Mouse (Mus musculus) intestine, embryonic 16.5 days (tissue): Measurements from ENCODE around the gene Cyp2ab1. TPM values are rescaled to one million over a fixed set of nuclear protein-coding genes. Genes with fewer than 3 reads are reported as not detected.

Experiments used
- ATAC-seq: fragments of 200-750 bp; cut with Nextera tagmentation; 2 replicates; pipeline ENCODE4 v1.8.0; 2017; ENCODE audit warnings: moderate TSS enrichment, moderate library complexity
- H3K27ac ChIP-seq: fragments of 300-500 bp; sonication (generic); 2 replicates; pipeline ENCODE4 v1.5.1; 2014; ENCODE audit warnings: mild to moderate bottlenecking, low read length
- H3K27me3 ChIP-seq: fragments of 300-500 bp; sonication (generic); replicated peaks from 2 replicates; pipeline ENCODE4 v1.6.1; 2014; ENCODE audit warnings: low read length, control low read depth, mixed read lengths; ENCODE audit not compliant: control insufficient read depth, insufficient read depth
- H3K36me3 ChIP-seq: fragments of 300-500 bp; sonication (generic); 2 replicates; pipeline ENCODE4 v1.6.1; 2014; ENCODE audit warnings: low read length, control low read depth; ENCODE audit not compliant: control insufficient read depth, insufficient read depth
- H3K4me1 ChIP-seq: fragments of 300-500 bp; sonication (generic); 2 replicates; pipeline ENCODE4 v1.6.1; 2014; ENCODE audit warnings: low read length, control low read depth, mixed read lengths; ENCODE audit not compliant: control insufficient read depth, insufficient read depth
- H3K4me2 ChIP-seq: fragments of 300-500 bp; sonication (generic); 2 replicates; pipeline ENCODE4 v1.6.1; 2014; ENCODE audit warnings: low read depth, low read length, control low read depth
- H3K4me3 ChIP-seq: fragments of 300-500 bp; sonication (generic); 2 replicates; pipeline ENCODE4 v1.5.1; 2014; ENCODE audit warnings: mild to moderate bottlenecking, low read length
- H3K9ac ChIP-seq: fragments of 300-500 bp; sonication (generic); 2 replicates; pipeline ENCODE4 v1.6.1; 2014; ENCODE audit warnings: low read depth, low read length
- H3K9me3 ChIP-seq: fragments of 300-500 bp; sonication (generic); 2 replicates; pipeline ENCODE4 v1.6.1; 2016; ENCODE audit warnings: low read length, control low read depth; ENCODE audit not compliant: control insufficient read depth
- WGBS: fragments of 180-500 bp; shearing (Covaris S2); extraction: QIAGEN DNeasy Blood & Tissue Kit; methylation state at CpG from one replicate; pipeline ENCODE4 v1.1.7; 2014; 5-methylcytosine and 5-hydroxymethylcytosine counted together
- polyA plus RNA-seq: library from polyadenylated mRNA; unstranded; fragments of >200 nt; fragmentation: Nextera tagmentation; extraction: Ambion mirVana; gene quantifications from 2 replicates; pipeline ENCODE4 v1.2.1, GENCODE M21; 2015

Cyp2ab1 gene
- polyA plus RNA-seq, 1 experiment from 2014 or later: not detected

DNA sequence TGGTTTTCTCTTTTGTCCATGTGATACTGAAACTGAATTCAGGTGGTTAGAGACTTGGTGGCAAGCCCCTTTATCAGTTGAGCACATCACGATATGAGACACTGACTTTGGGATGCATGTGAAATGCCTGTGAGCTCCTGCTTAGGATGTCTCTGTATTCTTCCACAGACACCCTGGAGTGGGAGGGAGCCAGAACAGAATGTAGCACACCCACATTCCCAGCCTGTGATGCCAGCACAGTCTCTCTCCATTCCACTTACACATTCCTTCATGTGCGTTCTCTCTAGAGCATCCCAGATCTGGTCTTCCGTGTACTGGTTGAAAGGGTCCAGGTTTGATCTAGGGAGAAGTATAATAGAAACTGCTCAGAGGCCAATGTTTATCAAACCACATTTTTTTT lies 13.4 kb upstream of the Cyp2ab1 start:
- Histone ChIP-seq H3K36me3 (no peaks in the 10 kb centered on the region), H3K27ac (no peak overlapping the region), H3K4me2 (no peak overlapping the region), H3K9me3 (no peaks in the 10 kb centered on the region), H3K9ac (no peak overlapping the region), H3K4me3 (no peak overlapping the region), H3K4me1 (no peaks in the 10 kb centered on the region), H3K27me3 (no peaks in the 10 kb centered on the region)
- no peak for ATAC-seq
- 97% methylated on average over 3 of the region's 3 CpGs for WGBS

DNA sequence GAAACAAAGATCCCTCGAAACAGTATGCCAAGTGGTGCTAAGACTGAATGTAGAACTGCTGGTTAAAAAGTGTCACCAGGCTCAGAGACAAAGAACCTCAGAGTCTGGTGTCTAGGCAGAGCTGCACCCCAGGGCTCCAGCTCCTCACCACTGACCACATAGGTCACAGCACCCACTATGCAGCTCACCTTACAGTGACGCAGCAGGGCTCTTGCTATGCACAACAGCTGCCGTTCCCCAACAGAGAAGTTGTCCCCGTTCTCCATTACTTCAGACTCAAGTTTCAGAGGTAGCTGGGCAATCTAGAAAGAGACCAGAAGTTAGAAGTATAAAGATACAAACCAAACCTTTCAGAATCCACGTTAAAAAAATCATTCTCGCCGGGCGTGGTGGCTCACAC lies 9.7 kb upstream of the Cyp2ab1 start:
- no peak overlapping the region for H3K4me3 ChIP-seq
- H3K27ac ChIP-seq: no peak overlapping the region
- 0 out of 2 replicates have a peak, but pooled peaks cover 3% of the 10 kb centered on the region for H3K4me1 ChIP-seq
- H3K9me3 ChIP-seq: no peaks in the 10 kb centered on the region
- H3K9ac ChIP-seq: no peak overlapping the region
- H3K4me2 ChIP-seq: no peak overlapping the region
- no peaks in the 10 kb centered on the region; the same call in 1 of the 2 replicates for H3K36me3 ChIP-seq
- ATAC-seq: no peak
- no peaks in the 10 kb centered on the region for H3K27me3 ChIP-seq
- WGBS: 94% methylated on average over 8 of the region's 8 CpGs

DNA sequence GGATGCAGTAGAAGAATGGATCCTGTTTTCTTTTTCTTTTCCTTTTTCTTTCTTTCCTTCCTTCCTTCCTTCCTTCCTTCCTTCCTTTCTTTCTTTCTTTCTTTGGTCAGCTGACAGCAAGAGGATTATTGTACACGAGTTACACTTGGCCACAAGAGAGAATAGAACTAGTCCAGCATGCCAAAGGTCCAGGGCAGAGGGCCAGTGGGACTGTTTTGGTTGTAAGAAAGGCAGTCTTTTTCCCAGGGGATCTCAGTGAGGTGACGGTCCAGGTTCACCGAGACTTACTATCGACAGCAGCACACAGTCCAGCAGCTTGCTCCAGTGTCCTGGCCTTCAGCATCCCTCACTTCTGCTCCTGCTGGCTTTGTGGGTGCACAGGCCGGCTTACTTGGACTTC lies 3.1 kb upstream of the Cyp2ab1 start:
- 91% methylated on average over 5 of the region's 5 CpGs for WGBS
- no peaks in the 10 kb centered on the region for H3K27me3 ChIP-seq
- ATAC-seq: no peak

DNA sequence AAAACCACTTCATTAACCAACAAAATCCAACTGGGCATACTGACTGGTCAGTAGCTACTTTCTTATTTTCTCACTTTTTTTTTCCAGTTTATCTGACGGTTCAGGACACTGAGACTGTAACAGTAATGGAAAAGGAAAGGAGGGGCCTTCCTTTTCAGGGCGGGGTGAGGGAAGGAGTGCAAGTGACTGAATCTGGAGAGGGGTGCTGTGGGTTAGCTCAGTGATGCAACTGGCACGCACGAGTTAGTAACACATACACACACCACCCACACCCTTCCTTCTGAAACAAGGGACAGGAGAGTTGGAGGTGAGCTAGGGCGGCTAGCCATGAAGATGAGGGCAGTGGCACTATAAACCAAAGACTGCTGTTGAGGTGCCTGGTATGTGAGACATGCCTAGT lies 1.3 kb downstream of the Cyp2ab1 start:
- Histone ChIP-seq H3K4me3 (no peak overlapping the region), H3K27me3 (no peaks in the 10 kb centered on the region), H3K4me1 (no peaks in the 10 kb centered on the region), H3K9me3 (no peaks in the 10 kb centered on the region), H3K36me3 (no peaks in the 10 kb centered on the region; the same call in 1 of the 2 replicates), H3K27ac (no peak overlapping the region), H3K9ac (no peak overlapping the region), H3K4me2 (no peak overlapping the region)
- 76% methylated on average over 5 of the region's 5 CpGs for WGBS
- ATAC-seq: no peak

More for the DNA sequence above, 3.1 kb upstream of the Cyp2ab1 start:
- H3K9ac ChIP-seq: no peak overlapping the region
- 0 out of 2 replicates have a peak, but pooled peaks cover 3% of the 10 kb centered on the region for H3K4me1 ChIP-seq
- no peak overlapping the region for H3K4me2 ChIP-seq
- no peak overlapping the region for H3K27ac ChIP-seq
- H3K4me3 ChIP-seq: no peak overlapping the region
- H3K36me3 ChIP-seq: no peaks in the 10 kb centered on the region; the same call in none of the 2 replicates
- H3K9me3 ChIP-seq: no peaks in the 10 kb centered on the region

DNA sequence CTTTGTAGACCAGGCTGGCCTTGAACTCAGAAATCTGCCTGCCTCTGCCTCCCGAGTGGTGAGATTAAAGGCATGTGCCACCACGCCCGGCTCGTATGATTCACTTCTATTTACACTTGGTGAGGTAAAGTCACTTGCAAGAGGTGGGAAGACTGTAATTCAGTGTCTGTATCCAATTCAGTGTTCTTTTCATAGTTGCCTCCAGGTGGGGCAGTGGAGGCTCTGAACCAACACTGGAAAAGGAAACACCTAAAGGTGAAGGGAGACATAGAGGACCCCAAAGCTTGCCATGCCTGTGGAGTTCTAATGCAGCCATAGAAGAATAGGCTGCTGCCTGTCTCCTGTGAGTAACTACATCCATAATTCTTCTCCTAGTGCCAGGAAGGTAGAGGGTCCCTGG lies 2.9 kb downstream of the Cyp2ab1 start:
- Histone ChIP-seq H3K4me3 (no peak overlapping the region), H3K9ac (no peak overlapping the region), H3K27me3 (no peaks in the 10 kb centered on the region), H3K36me3 (no peaks in the 10 kb centered on the region), H3K4me1 (no peaks in the 10 kb centered on the region), H3K4me2 (no peak overlapping the region), H3K27ac (no peak overlapping the region), H3K9me3 (no peaks in the 10 kb centered on the region)
- WGBS: 86% methylated on average over 4 of the region's 4 CpGs
- ATAC-seq: no peak

DNA sequence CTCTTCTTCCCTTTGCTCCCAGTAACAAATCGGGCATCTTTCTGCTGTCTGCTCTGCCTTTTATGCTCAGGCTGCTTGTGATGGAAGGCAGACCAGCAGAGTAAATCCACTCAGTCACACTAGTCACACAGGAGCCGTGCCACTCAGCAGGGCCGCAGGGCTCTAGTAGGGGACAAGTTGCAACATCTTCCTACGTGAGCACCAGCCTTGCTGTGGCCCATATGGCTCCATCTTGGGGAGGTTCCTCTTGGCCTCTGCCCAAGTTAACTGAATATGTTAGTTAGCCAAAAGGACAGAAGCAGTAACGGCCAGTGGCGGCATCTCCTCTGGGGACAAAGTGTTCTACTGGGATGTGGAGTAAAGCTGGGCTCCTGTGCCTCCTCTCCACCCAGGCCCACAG lies 8.4 kb downstream of the Cyp2ab1 start:
- Histone ChIP-seq H3K9me3 (no peaks in the 10 kb centered on the region), H3K4me2 (no peak overlapping the region), H3K9ac (no peak overlapping the region), H3K36me3 (no peaks in the 10 kb centered on the region), H3K4me1 (no peaks in the 10 kb centered on the region), H3K27ac (no peak overlapping the region), H3K4me3 (no peak overlapping the region), H3K27me3 (no peaks in the 10 kb centered on the region)
- ATAC-seq: no peak
- WGBS: 74% methylated on average over 6 of the region's 6 CpGs

DNA sequence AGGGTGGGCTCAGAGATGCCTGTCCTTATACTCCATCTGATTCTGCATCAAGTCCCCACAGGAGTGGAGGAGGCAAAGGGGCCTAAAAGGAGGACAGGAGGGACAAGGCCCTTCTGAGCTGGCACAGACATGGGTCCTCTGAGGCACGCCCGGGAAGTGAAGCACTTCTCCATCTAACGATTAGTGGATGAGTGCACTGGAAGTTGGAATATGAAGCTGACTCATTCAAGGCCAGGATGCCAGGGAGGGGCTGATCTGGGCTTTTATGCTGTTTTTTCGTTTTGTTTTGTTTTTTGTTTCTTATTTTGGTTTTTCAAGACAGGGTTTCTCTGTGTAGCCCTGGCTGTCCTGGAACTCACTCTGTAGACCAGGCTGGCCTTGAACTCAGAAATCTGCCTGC lies 9.9 kb downstream of the Cyp2ab1 start:
- no peak overlapping the region for H3K27ac ChIP-seq
- H3K4me2 ChIP-seq: no peak overlapping the region
- no peak overlapping the region for H3K9ac ChIP-seq
- no peak overlapping the region for H3K4me3 ChIP-seq
- no peaks in the 10 kb centered on the region for H3K4me1 ChIP-seq
- H3K27me3 ChIP-seq: no peaks in the 10 kb centered on the region
- H3K36me3 ChIP-seq: no peaks in the 10 kb centered on the region
- ATAC-seq: no peak
- WGBS: 87% methylated on average over 4 of the region's 4 CpGs
- no peaks in the 10 kb centered on the region for H3K9me3 ChIP-seq

DNA sequence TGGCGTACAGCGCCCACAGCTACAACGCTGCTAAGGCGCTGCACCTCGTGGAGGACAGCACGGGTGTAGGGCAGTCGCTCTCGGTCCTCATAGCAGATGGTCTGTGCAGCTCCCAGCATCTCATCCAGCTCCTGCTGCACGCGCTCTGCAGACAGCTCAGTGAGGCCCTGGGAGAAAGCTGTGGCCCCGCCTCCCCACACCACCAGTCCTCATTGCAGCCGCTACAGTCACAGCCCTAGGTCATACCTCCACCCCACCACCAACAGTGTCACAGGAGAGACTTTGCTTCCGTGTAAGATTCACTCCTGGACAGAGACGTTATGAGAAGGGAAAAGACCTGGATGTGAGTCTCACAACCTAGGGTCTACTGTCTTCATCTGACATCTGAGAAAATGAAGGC lies 12.9 kb downstream of the Cyp2ab1 start:
- Histone ChIP-seq H3K4me2 (no peak overlapping the region), H3K27ac (no peak overlapping the region), H3K9ac (no peak overlapping the region), H3K4me3 (no peak overlapping the region), H3K4me1 (no peaks in the 10 kb centered on the region), H3K36me3 (no peaks in the 10 kb centered on the region), H3K27me3 (no peaks in the 10 kb centered on the region), H3K9me3 (no peaks in the 10 kb centered on the region)
- WGBS: 66% methylated on average over 14 of the region's 14 CpGs
- ATAC-seq: peak; percentile 28; the same call in 1 of the 2 replicates

DNA sequence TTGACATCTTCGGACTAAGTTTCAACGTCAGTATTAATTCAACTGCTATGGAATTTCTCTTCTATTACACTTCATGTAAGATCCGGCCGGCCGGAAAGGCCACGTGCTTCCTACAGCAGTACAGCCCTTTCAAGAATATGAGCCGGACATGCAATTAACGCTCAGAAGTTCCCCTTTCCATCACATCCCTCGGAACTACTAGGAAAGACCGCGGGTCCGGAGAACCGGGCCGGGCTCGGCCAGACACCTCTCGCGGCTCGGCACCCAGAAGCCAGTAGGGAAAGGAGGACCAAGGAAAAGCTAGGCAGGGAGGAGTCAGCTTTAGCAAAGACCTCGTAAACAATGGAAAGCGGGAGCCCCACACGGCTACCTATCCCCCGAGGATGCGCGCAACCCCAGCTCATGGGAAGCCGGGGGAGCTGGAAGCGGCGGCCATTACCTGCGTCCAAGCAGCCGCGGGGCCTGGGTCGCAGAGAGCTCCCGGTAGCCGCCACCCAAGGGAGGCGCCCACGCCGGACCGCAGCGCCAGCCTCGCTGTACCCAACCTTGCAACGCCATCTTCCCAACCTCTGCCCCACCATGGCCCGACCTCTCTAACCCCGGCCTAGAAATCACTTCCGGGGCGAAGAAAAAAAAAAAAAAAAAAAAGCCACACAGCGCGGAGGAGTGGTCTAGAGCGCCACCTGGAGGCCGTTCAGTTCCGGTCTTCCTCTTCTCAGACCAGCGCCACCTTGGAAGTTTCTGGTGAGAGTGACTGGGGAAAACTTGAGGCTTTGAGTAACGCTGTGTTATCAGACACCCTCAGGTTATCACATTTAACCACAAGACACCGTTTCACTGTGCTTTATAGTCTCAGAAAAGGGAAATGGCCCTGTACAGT lies 23.2 kb downstream of the Cyp2ab1 start, which contains the start of gene Parl:
Gene Parl, minus strand, starts transcription at position 618 of the 880 bp plus-strand sequence.
- Histone ChIP-seq H3K4me1 (peaks cover 10% of the 10 kb centered on the region; the same call in 1 of the 2 replicates), H3K4me3 (peak within 1 kb of the TSS; percentile 87), H3K27me3 (no peaks in the 10 kb centered on the region), H3K36me3 (no peaks in the 10 kb centered on the region), H3K4me2 (peak within 1 kb of the TSS; percentile 77), H3K9me3 (no peaks in the 10 kb centered on the region), H3K9ac (peak within 1 kb of the TSS; percentile 86), H3K27ac (peak within 1 kb of the TSS; percentile 70)
- ATAC-seq: peak; percentile 94
- under 1% methylated on average over 52 of the region's 52 CpGs for WGBS
